Mouse (Mus musculus) cerebellum, adult 18-20 months (tissue): ENCODE data around the gene Des.
A peak's percentile ranks its signal among the peaks of the same experiment; 100 is the strongest.

Experiments
- DNase-seq, 2 experiments: peaks; one replicate each; pipeline ENCODE4 v3.0.0; 2021

The Des gene

GRCm38 (mm10) chr1:75360112-75361031 is at the start of gene Des:
TSS of gene Des (plus strand) at chr1:75360329.
- DNase-seq = peak in 1 of 2 experiments; percentile 48

GRCm38 (mm10) chr1:75311694-75312093 is 48.4 kb upstream of the Des start:
- no peak for DNase-seq

GRCm38 (mm10) chr1:75315011-75315410 is 45.1 kb upstream of the Des start:
- peak in 1 of 2 experiments; percentile 17 for DNase-seq

GRCm38 (mm10) chr1:75315456-75316365 is 44.4 kb upstream of the Des start:
- DNase-seq = peak; percentile 19 to 46

GRCm38 (mm10) chr1:75316861-75317240 is 43.3 kb upstream of the Des start:
- DNase-seq = peak; percentile 86 to 87

- peak; percentile 100 for DNase-seq
These were observed 42.6 kb upstream of the Des start, which contains the start of gene Dnpep for GRCm38 (mm10) chr1:75317241-75318201. TSS of gene Dnpep (minus strand) at chr1:75317990.

- DNase-seq = peak in 1 of 2 experiments; percentile 25
These were observed 41.8 kb upstream of the Des start for GRCm38 (mm10) chr1:75318301-75318700.

- no peak for DNase-seq
These were observed 41.4 kb upstream of the Des start for GRCm38 (mm10) chr1:75318736-75319135.

- DNase-seq = no peak
These were observed 41.0 kb upstream of the Des start for GRCm38 (mm10) chr1:75319166-75319565.

- no peak for DNase-seq
These were observed 32.7 kb upstream of the Des start for GRCm38 (mm10) chr1:75327461-75327860.

GRCm38 (mm10) chr1:75331271-75331670 is 28.9 kb upstream of the Des start:
- no peak for DNase-seq

- no peak for DNase-seq
These were observed 23.7 kb upstream of the Des start for GRCm38 (mm10) chr1:75336461-75336860.

- DNase-seq = no peak
These were observed 23.0 kb upstream of the Des start for GRCm38 (mm10) chr1:75337097-75337496.

- DNase-seq = no peak
These were observed 21.9 kb upstream of the Des start for GRCm38 (mm10) chr1:75338091-75338694.

GRCm38 (mm10) chr1:75339337-75339736 is 20.8 kb upstream of the Des start:
- DNase-seq = no peak

GRCm38 (mm10) chr1:75340519-75340918 is 19.6 kb upstream of the Des start:
- no peak for DNase-seq

GRCm38 (mm10) chr1:75342874-75343416 is 17.2 kb upstream of the Des start:
- DNase-seq = peak; percentile 81 to 86

GRCm38 (mm10) chr1:75344291-75345035 is 15.7 kb upstream of the Des start:
- DNase-seq = no peak

GRCm38 (mm10) chr1:75345036-75345935 is 14.8 kb upstream of the Des start:
- no peak for DNase-seq

GRCm38 (mm10) chr1:75347279-75347678 is 12.8 kb upstream of the Des start:
- no peak for DNase-seq
